Mouse (Mus musculus) olfactory bulb, adult 2 months (tissue): Measurements from ENCODE around the gene Rps8. TPM values are rescaled to one million over a fixed set of nuclear protein-coding genes. Genes with fewer than 3 reads are reported as not detected.

Experiments
- H3K27ac ChIP-seq: fragments of 200-500 bp; 2 replicates; pipeline ENCODE4 v1.5.1; 2012; ENCODE audit warnings: low read depth, low read length; ENCODE audit not compliant: insufficient read depth
- H3K4me1 ChIP-seq: fragments of 200-500 bp; 2 replicates; pipeline ENCODE4 v1.6.1; 2012; ENCODE audit warnings: low read length; ENCODE audit not compliant: control insufficient read depth, insufficient read depth
- H3K4me3 ChIP-seq: fragments of 200-500 bp; 2 replicates; pipeline ENCODE4 v1.5.1; 2012; ENCODE audit warnings: mild to moderate bottlenecking, low read depth, low read length, moderate library complexity; ENCODE audit not compliant: insufficient read depth
- CTCF ChIP-seq: fragments of 200-500 bp; IDR thresholded peaks from 2 replicates; pipeline ENCODE4 v1.5.1; 2012; ENCODE audit warnings: low read depth, mild to moderate bottlenecking, low read length, moderate library complexity; ENCODE audit not compliant: insufficient read depth
- POLR2A ChIP-seq: fragments of 200-500 bp; IDR thresholded peaks from 2 replicates; pipeline ENCODE4 v1.6.1; 2012; ENCODE audit warnings: mild to moderate bottlenecking, low read depth, low read length, moderate library complexity; ENCODE audit not compliant: insufficient read depth
- WGBS: fragments of 180-500 bp; shearing (Covaris S2); methylation state at CpG from one replicate; pipeline ENCODE4 v1.1.7; 2018; 5-methylcytosine and 5-hydroxymethylcytosine counted together
- polyA plus RNA-seq: library from polyadenylated mRNA; stranded (reverse); fragments of >200 nt; gene quantifications from 2 replicates; pipeline ENCODE4 v1.2.4, GENCODE M21; 2012; ENCODE audit warnings: low replicate concordance; ENCODE audit not compliant: missing spikeins, insufficient read depth, insufficient read length

Gene Rps8
- polyA plus RNA-seq, 1 experiment, result not detected

GRCm38 (mm10) chr4:117122209-117122608 is 33.8 kb downstream of the Rps8 start:
- TF ChIP-seq POLR2A, result no peak
- TF ChIP-seq CTCF, result no peak
- Histone ChIP-seq H3K4me1 (peaks cover 30% of the 10 kb centered on the region), H3K27ac (peak overlapping the region; percentile 45; the same call in 1 of the 2 replicates), H3K4me3 (peak overlapping the region; percentile 39)
- WGBS, result 34% methylated on average over 4 of the region's 4 CpGs

- WGBS, result under 1% methylated on average over 69 of the region's 69 CpGs
- TF ChIP-seq CTCF, result peak; percentile 81
- TF ChIP-seq POLR2A, result peak; percentile 57
- H3K4me1 ChIP-seq, result peaks cover 20% of the 10 kb centered on the region
- H3K27ac ChIP-seq, result peak overlapping the region; percentile 77
- peak overlapping the region; percentile 70 for H3K4me3 ChIP-seq
Observed at GRCm38 (mm10) chr4:117120445-117121414, 35.3 kb downstream of the Rps8 start.

GRCm38 (mm10) chr4:117120052-117120444 is 36.0 kb downstream of the Rps8 start:
- H3K4me3 ChIP-seq, result peak overlapping the region; percentile 70
- H3K27ac ChIP-seq, result peak overlapping the region; percentile 77
- TF ChIP-seq CTCF (no peak), POLR2A (no peak)
- 5% methylated on average over 10 of the region's 10 CpGs for WGBS
- peaks cover 13% of the 10 kb centered on the region for H3K4me1 ChIP-seq

- peaks cover 9% of the 10 kb centered on the region for H3K4me1 ChIP-seq
- TF ChIP-seq POLR2A (no peak), CTCF (no peak)
- H3K4me3 ChIP-seq, result no peak overlapping the region
- H3K27ac ChIP-seq, result peak overlapping the region; percentile 77
- 68% methylated on average over 5 of the region's 5 CpGs for WGBS
Observed at GRCm38 (mm10) chr4:117119636-117120035, 36.4 kb downstream of the Rps8 start.

GRCm38 (mm10) chr4:117117931-117118330 is 38.1 kb downstream of the Rps8 start:
- TF ChIP-seq CTCF, result no peak
- TF ChIP-seq POLR2A, result no peak
- Histone ChIP-seq H3K27ac (no peak overlapping the region), H3K4me3 (no peak overlapping the region), H3K4me1 (peaks cover 6% of the 10 kb centered on the region)
- WGBS, result 96% methylated on average over 7 of the region's 7 CpGs

GRCm38 (mm10) chr4:117115592-117115991 is 40.5 kb downstream of the Rps8 start:
- TF ChIP-seq CTCF, result no peak
- no peak for TF ChIP-seq POLR2A
- 89% methylated on average over 5 of the region's 5 CpGs for WGBS
- Histone ChIP-seq H3K4me1 (no peaks in the 10 kb centered on the region), H3K4me3 (no peak overlapping the region), H3K27ac (no peak overlapping the region)

- H3K4me3 ChIP-seq, result no peak overlapping the region
- no peak overlapping the region for H3K27ac ChIP-seq
- 94% methylated on average over 1 of the region's 1 CpGs for WGBS
- TF ChIP-seq POLR2A (no peak), CTCF (no peak)
- no peaks in the 10 kb centered on the region for H3K4me1 ChIP-seq
Observed at GRCm38 (mm10) chr4:117113237-117113636, 42.8 kb downstream of the Rps8 start.

- no peak overlapping the region for H3K27ac ChIP-seq
- H3K4me1 ChIP-seq, result no peaks in the 10 kb centered on the region
- TF ChIP-seq POLR2A, result no peak
- TF ChIP-seq CTCF, result no peak
- no peak overlapping the region for H3K4me3 ChIP-seq
- 91% methylated on average over 11 of the region's 11 CpGs for WGBS
Observed at GRCm38 (mm10) chr4:117110985-117111384, 45.1 kb downstream of the Rps8 start.

GRCm38 (mm10) chr4:117110249-117110648 is 45.8 kb downstream of the Rps8 start:
- WGBS, result 94% methylated on average over 13 of the region's 13 CpGs
- no peak overlapping the region for H3K4me3 ChIP-seq
- no peak overlapping the region for H3K27ac ChIP-seq
- TF ChIP-seq CTCF, result no peak
- TF ChIP-seq POLR2A, result no peak
- H3K4me1 ChIP-seq, result no peaks in the 10 kb centered on the region
